Mouse (Mus musculus) skeletal muscle tissue, postnatal 0 days (tissue): Measurements from ENCODE around the gene Fam229a. TPM values are rescaled to one million over a fixed set of nuclear protein-coding genes. Genes with fewer than 3 reads are reported as not detected.

Experiments used
- polyA plus RNA-seq: library from polyadenylated mRNA; unstranded; fragments of >200 nt; fragmentation: Nextera tagmentation; extraction: Ambion mirVana; gene quantifications from 2 replicates; pipeline ENCODE4 v1.2.1, GENCODE M21; 2015

The Fam229a gene
- polyA plus RNA-seq = not detected in 2 replicates

DNA sequence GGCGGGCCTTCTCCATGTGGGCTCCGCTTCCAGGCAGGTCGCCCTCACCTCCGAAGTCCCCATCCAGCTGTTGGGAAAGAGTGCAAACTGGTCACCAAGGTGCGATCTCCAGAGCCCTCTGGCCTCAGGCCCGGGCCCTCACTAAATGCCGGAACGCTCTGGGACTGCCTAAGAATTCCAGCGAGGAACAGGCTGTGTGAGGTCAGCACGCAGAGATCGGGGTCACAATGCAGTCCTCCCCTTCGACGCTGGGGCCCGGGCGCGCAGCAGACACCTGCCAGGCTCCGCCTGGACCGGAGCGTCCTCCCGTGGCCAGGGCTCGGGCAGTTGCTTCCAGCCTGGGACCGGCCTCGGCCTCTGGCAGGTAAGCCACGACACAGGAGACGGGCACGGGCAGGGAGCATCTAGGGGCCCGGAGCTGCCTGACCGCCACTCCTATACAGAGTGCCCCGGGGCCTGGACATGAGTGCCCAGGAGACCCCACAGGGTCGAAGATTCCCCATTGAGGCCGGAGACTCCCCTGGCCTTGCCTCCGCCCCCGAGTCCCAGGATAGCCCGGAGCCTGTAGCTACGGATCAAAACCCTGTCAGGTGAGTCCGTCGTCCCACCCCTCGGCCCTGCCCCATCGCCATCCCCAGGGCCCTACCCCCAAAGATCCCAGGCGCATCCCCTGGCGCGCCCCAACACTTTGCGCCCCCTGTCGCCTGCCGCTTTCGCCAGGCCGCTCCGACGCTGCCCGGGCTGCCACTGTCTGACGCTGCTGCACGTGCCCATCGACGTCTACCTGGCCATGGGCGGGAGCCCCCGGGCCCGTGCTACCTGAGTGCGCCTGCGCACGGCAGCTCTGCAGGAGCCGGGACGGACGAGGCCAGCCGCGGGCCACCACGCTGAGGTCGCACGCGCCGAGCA lies at the start of gene Fam229a, which contains the start of gene Tssk3:
TSS of gene Fam229a (plus strand) at position 219 of the 909 bp plus-strand sequence.
TSS of gene Tssk3 (minus strand) at position 51 of the 909 bp plus-strand sequence.

DNA sequence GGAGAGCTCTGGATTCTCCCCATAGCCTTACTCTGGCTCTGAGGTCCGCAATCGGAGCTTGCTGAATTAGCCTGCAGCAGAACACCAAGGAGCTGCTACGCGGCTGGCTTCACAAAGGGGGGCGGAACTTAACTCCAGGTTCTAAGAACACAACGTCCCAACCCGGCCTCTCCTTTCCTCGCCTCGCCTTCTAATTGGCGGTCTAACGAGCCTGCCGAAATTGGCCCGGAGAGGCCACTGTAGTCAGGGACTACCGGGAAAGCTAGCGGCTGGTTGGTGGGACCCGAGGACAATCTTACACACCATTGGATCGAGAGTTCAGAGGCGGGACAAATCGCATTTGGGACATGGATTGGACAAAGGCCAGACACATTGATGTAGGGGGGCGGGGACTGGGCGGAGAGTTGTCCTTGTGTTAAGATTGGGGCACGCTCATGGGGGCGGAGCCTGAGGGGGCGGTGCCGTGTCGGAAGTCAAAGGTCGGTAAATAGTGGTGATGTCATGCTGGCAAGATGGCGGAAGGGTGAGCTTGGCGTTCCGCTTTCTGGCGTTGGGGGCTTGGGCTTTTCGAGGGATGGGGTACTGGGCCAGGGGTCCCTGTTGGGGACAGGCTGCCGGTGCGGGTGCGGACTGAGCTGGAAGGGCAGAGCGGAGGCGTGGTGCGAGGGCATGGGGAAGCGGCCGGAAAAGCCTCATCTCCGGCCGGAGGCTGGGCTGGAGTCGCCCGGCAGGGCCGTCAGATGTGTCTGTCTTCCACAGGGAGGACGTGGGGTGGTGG lies 29.6 kb upstream of the Fam229a start, which contains the start of gene Bsdc1:
TSS of gene Bsdc1 (plus strand) at position 399 of the 778 bp plus-strand sequence.

DNA sequence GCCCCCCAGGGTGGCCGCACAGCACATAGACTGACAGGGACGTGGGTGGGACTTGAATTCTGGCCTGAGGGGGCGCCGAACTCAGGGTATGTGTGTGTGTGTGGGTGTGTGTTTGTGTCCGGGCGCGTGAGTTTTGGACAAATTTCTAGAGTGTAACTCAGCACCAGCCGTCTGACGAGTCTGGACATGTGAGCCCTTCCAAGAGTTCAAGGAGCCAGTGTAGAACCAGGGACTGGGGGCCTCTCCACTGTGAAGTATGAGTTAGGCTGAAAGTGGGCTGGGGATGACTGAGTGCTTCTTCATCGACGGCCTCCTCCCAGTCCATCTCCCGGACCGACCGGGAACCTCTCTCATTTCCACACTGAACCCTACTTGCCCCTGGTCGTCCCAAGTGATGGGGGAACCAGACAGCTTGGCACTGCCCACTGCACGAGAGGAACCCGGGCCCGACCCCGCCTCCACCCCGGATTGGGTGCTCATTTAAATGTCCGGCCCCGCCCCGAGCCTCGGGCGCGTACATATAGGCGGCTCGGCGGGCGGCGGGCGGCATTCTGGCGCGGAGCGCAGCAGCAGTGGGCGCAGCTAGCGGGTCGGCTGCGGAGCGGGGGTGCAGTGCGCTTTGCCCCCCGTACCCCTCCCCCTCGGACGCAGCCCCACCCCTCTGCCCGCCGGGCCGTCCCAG lies 22.2 kb downstream of the Fam229a start, which contains the start of gene Marcksl1:
TSS of gene Marcksl1 (plus strand) at position 496 of the 682 bp plus-strand sequence.

Other genes starting within 250 kb of the Fam229a start
- gene C77080, start 229.8 kb upstream of the Fam229a start, polyA plus RNA-seq = 1.2 and 1.3 TPM in 2 replicates
- gene Sync, start 203.6 kb upstream of the Fam229a start, polyA plus RNA-seq = 36.7 and 40.0 TPM in 2 replicates
- gene Rbbp4, start 155.8 kb upstream of the Fam229a start, polyA plus RNA-seq = 188 and 198 TPM in 2 replicates
- 28.6 and 30.2 TPM in 2 replicates for gene Zbtb8os, start 155.5 kb upstream of the Fam229a start, polyA plus RNA-seq
- gene Zbtb8a, start 113.1 kb upstream of the Fam229a start, polyA plus RNA-seq = 3.8 and 6.5 TPM in 2 replicates
- gene Zbtb8b, start 50.3 kb upstream of the Fam229a start, polyA plus RNA-seq = not detected in 2 replicates
- gene Bsdc1, start 29.6 kb upstream of the Fam229a start, polyA plus RNA-seq = 16.8 and 20.1 TPM in 2 replicates
- gene Tssk3, start 168 bp upstream of the Fam229a start, polyA plus RNA-seq = not detected in 2 replicates
- gene Marcksl1, start 22.4 kb downstream of the Fam229a start, polyA plus RNA-seq = 75.3 and 95.8 TPM in 2 replicates
- gene Hdac1, start 51.5 kb downstream of the Fam229a start, polyA plus RNA-seq = 49.0 and 59.8 TPM in 2 replicates
- gene Lck, start 82.5 kb downstream of the Fam229a start, polyA plus RNA-seq = 0.78 and 1.2 TPM in 2 replicates
- 1.7 and 2.5 TPM in 2 replicates for gene Fam167b, start 87.4 kb downstream of the Fam229a start, polyA plus RNA-seq
- 169 and 180 TPM in 2 replicates for gene Eif3i, start 109.5 kb downstream of the Fam229a start, polyA plus RNA-seq
- 125 and 129 TPM in 2 replicates for gene Tmem234, start 109.5 kb downstream of the Fam229a start, polyA plus RNA-seq
- 1.8 TPM in 2 replicates for gene Dcdc2b, start 123.1 kb downstream of the Fam229a start, polyA plus RNA-seq
- 15.0 and 17.6 TPM in 2 replicates for gene Iqcc, start 127.9 kb downstream of the Fam229a start, polyA plus RNA-seq
- gene Ccdc28b, start 132.8 kb downstream of the Fam229a start, polyA plus RNA-seq = 42.5 and 46.6 TPM in 2 replicates
- gene Txlna, start 149.9 kb downstream of the Fam229a start, polyA plus RNA-seq = 25.4 and 27.7 TPM in 2 replicates
- 13.8 and 15.4 TPM in 2 replicates for gene Kpna6, start 181.6 kb downstream of the Fam229a start, polyA plus RNA-seq
- 3.0 and 3.3 TPM in 2 replicates for gene Tmem39b, start 205.6 kb downstream of the Fam229a start, polyA plus RNA-seq